Mouse (Mus musculus) MEL (cell line): Measurements from ENCODE around the gene 1700029I15Rik.

Experiments
- CHD2 ChIP-seq: IDR thresholded peaks from 2 replicates; pipeline ENCODE4 v1.6.1; 2011; ENCODE audit warnings: low read length, improper control_type of control experiment
- CTCF ChIP-seq, 3 experiments: IDR thresholded peaks in 2 of 3; conservative IDR thresholded peaks in 1 of 3; 2 replicates each; pipeline ENCODE4 v1.5.1; 2011 to 2012; ENCODE audit warnings: low read length in 3 of 3, low read depth in 2 of 3, mild to moderate bottlenecking in 2 of 3, improper control_type of control experiment in 1 of 3, inconsistent platforms in 1 of 3, mixed read lengths in 1 of 3, moderate library complexity in 1 of 3; ENCODE audit not compliant: control insufficient read depth in 1 of 3, insufficient read depth in 1 of 3, poor library complexity in 1 of 3, severe bottlenecking in 1 of 3
- EP300 ChIP-seq, 2 experiments: IDR thresholded peaks; 2 replicates each; pipeline ENCODE4 v1.6.1; 2011; ENCODE audit warnings: improper control_type of control experiment in 2 of 2, low read length in 2 of 2, low read depth in 1 of 2, mild to moderate bottlenecking in 1 of 2
- ETS1 ChIP-seq: IDR thresholded peaks from 2 replicates; pipeline ENCODE4 v1.6.1; 2012; ENCODE audit warnings: low read depth, mild to moderate bottlenecking, inconsistent platforms, low read length, improper control_type of control experiment, moderate library complexity
- GATA1 ChIP-seq: IDR thresholded peaks from 2 replicates; pipeline ENCODE4 v1.6.1; 2011; ENCODE audit warnings: low read depth, low read length, improper control_type of control experiment
- MAFK ChIP-seq: IDR thresholded peaks from 2 replicates; pipeline ENCODE4 v1.6.1; 2011; ENCODE audit warnings: low read depth, mild to moderate bottlenecking, low read length, improper control_type of control experiment, borderline replicate concordance
- MAZ ChIP-seq: IDR thresholded peaks from 2 replicates; pipeline ENCODE4 v1.6.1; 2012; ENCODE audit warnings: low read depth, mild to moderate bottlenecking, inconsistent platforms, low read length, improper control_type of control experiment
- NELFE ChIP-seq: IDR thresholded peaks from 2 replicates; pipeline ENCODE4 v1.6.1; 2011; ENCODE audit warnings: low read depth, low read length, improper control_type of control experiment
- POLR2A ChIP-seq, 2 experiments: IDR thresholded peaks; 2 replicates each; pipeline ENCODE4 v1.6.1; 2011 to 2012; ENCODE audit warnings: low read length in 2 of 2, mild to moderate bottlenecking in 2 of 2, control low read depth in 1 of 2, improper control_type of control experiment in 1 of 2, low read depth in 1 of 2, moderate library complexity in 1 of 2; ENCODE audit not compliant: control insufficient read depth in 1 of 2, insufficient read depth in 1 of 2, poor library complexity in 1 of 2
- TAL1 ChIP-seq: IDR thresholded peaks from 2 replicates; pipeline ENCODE4 v1.6.1; 2012; ENCODE audit warnings: mild to moderate bottlenecking, inconsistent platforms, low read length, moderate library complexity, mixed read lengths
- TCF12 ChIP-seq: IDR thresholded peaks from 2 replicates; pipeline ENCODE4 v1.6.1; 2014; ENCODE audit warnings: low read depth, mild to moderate bottlenecking, inconsistent platforms, low read length, improper control_type of control experiment, moderate library complexity
- USF1 ChIP-seq: IDR thresholded peaks from 2 replicates; pipeline ENCODE4 v1.6.1; 2014; ENCODE audit warnings: low read depth, mild to moderate bottlenecking, inconsistent platforms, low read length, improper control_type of control experiment, moderate library complexity
- USF2 ChIP-seq, 2 experiments: IDR thresholded peaks; 2 replicates each; pipeline ENCODE4 v1.6.1; 2011 to 2012; ENCODE audit warnings: improper control_type of control experiment in 2 of 2, low read length in 2 of 2, borderline replicate concordance in 1 of 2, inconsistent platforms in 1 of 2, low read depth in 1 of 2, mild to moderate bottlenecking in 1 of 2; ENCODE audit not compliant: insufficient read depth in 1 of 2
- ZNF384 ChIP-seq: IDR thresholded peaks from 2 replicates; pipeline ENCODE4 v1.6.1; 2012; ENCODE audit warnings: low read depth, mild to moderate bottlenecking, inconsistent platforms, low read length, improper control_type of control experiment

- TF ChIP-seq POLR2A (IDR thresholded peaks at IDR 0.05; ENCODE audit: control insufficient read depth in 1 of 2, insufficient read depth in 1 of 2, low read depth in 1 of 2, low read length in 2 of 2, poor library complexity in 1 of 2) (peak in 1 of 2 experiments; percentile 35; a peak in 1 of 4 replicates), TAL1 (no peak), USF2 (IDR thresholded peaks at IDR 0.05; ENCODE audit: borderline replicate concordance in 1 of 2, insufficient read depth in 1 of 2, low read depth in 1 of 2, low read length in 2 of 2) (no peak), CTCF (IDR thresholded peaks at IDR 0.05 in 2 of 3, conservative IDR thresholded peaks at IDR 0.05 in 1 of 3; ENCODE audit: control insufficient read depth in 1 of 3, insufficient read depth in 1 of 3, low read depth in 2 of 3, low read length in 3 of 3, poor library complexity in 1 of 3, severe bottlenecking in 1 of 3) (no peak), NELFE (no peak), EP300 (IDR thresholded peaks at IDR 0.05; ENCODE audit: low read depth in 1 of 2, low read length in 2 of 2) (no peak), TCF12 (no peak), MAFK (no peak), CHD2 (no peak), MAZ (no peak), USF1 (no peak), GATA1 (no peak), ZNF384 (no peak), ETS1 (no peak)
Observed at GRCm38 (mm10) chr2:92388891-92389641, 6.7 kb downstream of the 1700029I15Rik start.
